Mouse (Mus musculus): Measurements from ENCODE around the gene Rtel1. TPM values are rescaled to one million over a fixed set of nuclear protein-coding genes. Genes with fewer than 3 reads are reported as not detected.
"Not testable (repeated sequence)": the region's sequence is repeated elsewhere in the genome, so short reads cannot be mapped to it uniquely, and the experiment has no call there.

Gene Rtel1
- polyA plus RNA-seq, 1 experiment: 54.2 TPM

GRCm38 (mm10) chr2:181279968-181280367, 39.6 kb upstream of the Rtel1 start:
- no peaks in the 10 kb centered on the region for H3K4me1 ChIP-seq (ENCODE audit: control insufficient read depth, insufficient read depth, low read length)
- no peak for TF ChIP-seq POLR2A (IDR thresholded peaks at IDR 0.05; ENCODE audit: insufficient read depth, low read length)
- no peak for TF ChIP-seq CTCF (IDR thresholded peaks at IDR 0.05; ENCODE audit: low read depth, low read length)
- no peak for TF ChIP-seq EP300 (IDR thresholded peaks at IDR 0.05; ENCODE audit: insufficient read depth, low read depth, low read length)
- H3K27me3 ChIP-seq (ENCODE audit: control insufficient read depth, insufficient read depth, low read length, poor library complexity, severe bottlenecking): no peaks in the 10 kb centered on the region
- no peaks in the 10 kb centered on the region for H3K9me3 ChIP-seq (replicated peaks; ENCODE audit: control insufficient read depth, insufficient read depth, low read length, poor library complexity, severe bottlenecking)
- no peak overlapping the region for H3K9ac ChIP-seq (ENCODE audit: low read depth, poor library complexity, severe bottlenecking)
- peaks cover 12% of the 10 kb centered on the region for H3K36me3 ChIP-seq (ENCODE audit: control insufficient read depth, insufficient read depth, low read length, poor library complexity, severe bottlenecking)
- no peak overlapping the region for H3K4me3 ChIP-seq (ENCODE audit: low read depth, low read length)
- H3K27ac ChIP-seq (ENCODE audit: insufficient read depth, low read length): no peak overlapping the region

- peak overlapping the region; percentile 76 for H3K4me3 ChIP-seq (ENCODE audit: low read depth, low read length)
- TF ChIP-seq POLR2A (IDR thresholded peaks at IDR 0.05; ENCODE audit: insufficient read depth, low read length) (no peak), CTCF (IDR thresholded peaks at IDR 0.05; ENCODE audit: low read depth, low read length) (no peak), EP300 (IDR thresholded peaks at IDR 0.05; ENCODE audit: insufficient read depth, low read depth, low read length) (no peak)
- no peaks in the 10 kb centered on the region for H3K9me3 ChIP-seq (replicated peaks; ENCODE audit: control insufficient read depth, insufficient read depth, low read length, poor library complexity, severe bottlenecking)
- H3K27me3 ChIP-seq (ENCODE audit: control insufficient read depth, insufficient read depth, low read length, poor library complexity, severe bottlenecking): no peaks in the 10 kb centered on the region
- H3K27ac ChIP-seq (ENCODE audit: insufficient read depth, low read length): peak overlapping the region; percentile 85
- H3K9ac ChIP-seq (ENCODE audit: low read depth, poor library complexity, severe bottlenecking): peak overlapping the region; percentile 82
- H3K4me1 ChIP-seq (ENCODE audit: control insufficient read depth, insufficient read depth, low read length): no peaks in the 10 kb centered on the region
- H3K36me3 ChIP-seq (ENCODE audit: control insufficient read depth, insufficient read depth, low read length, poor library complexity, severe bottlenecking): peaks cover 3% of the 10 kb centered on the region; the same call in 1 of the 2 replicates
Observed at GRCm38 (mm10) chr2:181286629-181287337, 32.8 kb upstream of the Rtel1 start.

GRCm38 (mm10) chr2:181287338-181287957, 32.1 kb upstream of the Rtel1 start:
- peak overlapping the region; percentile 82 for H3K9ac ChIP-seq (ENCODE audit: low read depth, poor library complexity, severe bottlenecking)
- H3K36me3 ChIP-seq (ENCODE audit: control insufficient read depth, insufficient read depth, low read length, poor library complexity, severe bottlenecking): peaks cover 3% of the 10 kb centered on the region; the same call in 1 of the 2 replicates
- no peaks in the 10 kb centered on the region for H3K27me3 ChIP-seq (ENCODE audit: control insufficient read depth, insufficient read depth, low read length, poor library complexity, severe bottlenecking)
- TF ChIP-seq POLR2A (IDR thresholded peaks at IDR 0.05; ENCODE audit: insufficient read depth, low read length): peak; percentile 72
- TF ChIP-seq EP300 (IDR thresholded peaks at IDR 0.05; ENCODE audit: insufficient read depth, low read depth, low read length): no peak
- TF ChIP-seq CTCF (IDR thresholded peaks at IDR 0.05; ENCODE audit: low read depth, low read length): no peak
- peak overlapping the region; percentile 85 for H3K27ac ChIP-seq (ENCODE audit: insufficient read depth, low read length)
- peak overlapping the region; percentile 76 for H3K4me3 ChIP-seq (ENCODE audit: low read depth, low read length)
- H3K9me3 ChIP-seq (replicated peaks; ENCODE audit: control insufficient read depth, insufficient read depth, low read length, poor library complexity, severe bottlenecking): no peaks in the 10 kb centered on the region
- no peaks in the 10 kb centered on the region for H3K4me1 ChIP-seq (ENCODE audit: control insufficient read depth, insufficient read depth, low read length)

GRCm38 (mm10) chr2:181287958-181288350, 31.6 kb upstream of the Rtel1 start, which contains the start of gene Gmeb2:
Gene Gmeb2 (minus strand): TSS chr2:181288035.
- TF ChIP-seq POLR2A (IDR thresholded peaks at IDR 0.05; ENCODE audit: insufficient read depth, low read length): peak; percentile 72
- peak within 1 kb of the TSS; percentile 76 for H3K4me3 ChIP-seq (ENCODE audit: low read depth, low read length)
- peak within 1 kb of the TSS; percentile 82 for H3K9ac ChIP-seq (ENCODE audit: low read depth, poor library complexity, severe bottlenecking)
- H3K27ac ChIP-seq (ENCODE audit: insufficient read depth, low read length): peak within 1 kb of the TSS; percentile 85
- not testable (repeated sequence) for H3K27me3 ChIP-seq (ENCODE audit: control insufficient read depth, insufficient read depth, low read length, poor library complexity, severe bottlenecking); H3K4me1 ChIP-seq (ENCODE audit: control insufficient read depth, insufficient read depth, low read length); H3K36me3 ChIP-seq (ENCODE audit: control insufficient read depth, insufficient read depth, low read length, poor library complexity, severe bottlenecking); H3K9me3 ChIP-seq (replicated peaks; ENCODE audit: control insufficient read depth, insufficient read depth, low read length, poor library complexity, severe bottlenecking)

- Histone ChIP-seq H3K4me1 (ENCODE audit: control insufficient read depth, insufficient read depth, low read length) (no peaks in the 10 kb centered on the region), H3K27me3 (ENCODE audit: control insufficient read depth, insufficient read depth, low read length, poor library complexity, severe bottlenecking) (no peaks in the 10 kb centered on the region), H3K27ac (ENCODE audit: insufficient read depth, low read length) (no peak overlapping the region), H3K9ac (ENCODE audit: low read depth, poor library complexity, severe bottlenecking) (peak overlapping the region; percentile 72), H3K36me3 (ENCODE audit: control insufficient read depth, insufficient read depth, low read length, poor library complexity, severe bottlenecking) (peaks cover 3% of the 10 kb centered on the region; the same call in 1 of the 2 replicates), H3K4me3 (ENCODE audit: low read depth, low read length) (no peak overlapping the region), H3K9me3 (replicated peaks; ENCODE audit: control insufficient read depth, insufficient read depth, low read length, poor library complexity, severe bottlenecking) (no peaks in the 10 kb centered on the region)
- TF ChIP-seq EP300 (IDR thresholded peaks at IDR 0.05; ENCODE audit: insufficient read depth, low read depth, low read length): no peak
- TF ChIP-seq CTCF (IDR thresholded peaks at IDR 0.05; ENCODE audit: low read depth, low read length): no peak
- TF ChIP-seq POLR2A (IDR thresholded peaks at IDR 0.05; ENCODE audit: insufficient read depth, low read length): no peak
Observed at GRCm38 (mm10) chr2:181288691-181289090, 30.8 kb upstream of the Rtel1 start.

GRCm38 (mm10) chr2:181290937-181291336, 28.6 kb upstream of the Rtel1 start:
- H3K4me3 ChIP-seq (ENCODE audit: low read depth, low read length): no peak overlapping the region
- no peak for TF ChIP-seq EP300 (IDR thresholded peaks at IDR 0.05; ENCODE audit: insufficient read depth, low read depth, low read length)
- TF ChIP-seq POLR2A (IDR thresholded peaks at IDR 0.05; ENCODE audit: insufficient read depth, low read length): no peak
- no peak for TF ChIP-seq CTCF (IDR thresholded peaks at IDR 0.05; ENCODE audit: low read depth, low read length)
- no peaks in the 10 kb centered on the region for H3K36me3 ChIP-seq (ENCODE audit: control insufficient read depth, insufficient read depth, low read length, poor library complexity, severe bottlenecking)
- H3K27me3 ChIP-seq (ENCODE audit: control insufficient read depth, insufficient read depth, low read length, poor library complexity, severe bottlenecking): no peaks in the 10 kb centered on the region
- H3K9me3 ChIP-seq (replicated peaks; ENCODE audit: control insufficient read depth, insufficient read depth, low read length, poor library complexity, severe bottlenecking): no peaks in the 10 kb centered on the region
- H3K27ac ChIP-seq (ENCODE audit: insufficient read depth, low read length): no peak overlapping the region
- no peak overlapping the region for H3K9ac ChIP-seq (ENCODE audit: low read depth, poor library complexity, severe bottlenecking)
- H3K4me1 ChIP-seq (ENCODE audit: control insufficient read depth, insufficient read depth, low read length): no peaks in the 10 kb centered on the region
